Mouse (Mus musculus) midbrain, embryonic 15.5 days (tissue): Measurements from ENCODE around the gene Gjd3. TPM values are rescaled to one million over a fixed set of nuclear protein-coding genes. Genes with fewer than 3 reads are reported as not detected.
A peak's percentile ranks its signal among the peaks of the same experiment; 100 is the strongest.

Experiments used
- ATAC-seq: fragments of 200-750 bp; cut with Nextera tagmentation; replicated peaks from 2 replicates; pipeline ENCODE4 v1.8.0; 2017; ENCODE audit warnings: moderate TSS enrichment
- H3K27ac ChIP-seq: fragments of 300-500 bp; sonication (generic); 2 replicates; pipeline ENCODE4 v1.5.1; 2015; ENCODE audit warnings: mild to moderate bottlenecking, inconsistent platforms
- H3K27me3 ChIP-seq: fragments of 300-500 bp; sonication (generic); replicated peaks from 2 replicates; pipeline ENCODE4 v1.6.1; 2015; ENCODE audit warnings: inconsistent platforms
- H3K36me3 ChIP-seq: fragments of 300-500 bp; sonication (generic); replicated peaks from 2 replicates; pipeline ENCODE4 v1.6.1; 2015; ENCODE audit warnings: inconsistent platforms
- H3K4me1 ChIP-seq: fragments of 300-500 bp; sonication (generic); 2 replicates; pipeline ENCODE4 v1.6.1; 2015; ENCODE audit warnings: inconsistent platforms
- H3K4me2 ChIP-seq: fragments of 300-500 bp; sonication (generic); 2 replicates; pipeline ENCODE4 v1.6.1; 2015; ENCODE audit warnings: inconsistent platforms, mild to moderate bottlenecking, moderate library complexity
- H3K4me3 ChIP-seq: fragments of 300-500 bp; sonication (generic); 2 replicates; pipeline ENCODE4 v1.5.1; 2015; ENCODE audit warnings: mild to moderate bottlenecking, inconsistent platforms
- H3K9ac ChIP-seq: fragments of 300-500 bp; sonication (generic); 2 replicates; pipeline ENCODE4 v1.6.1; 2015; ENCODE audit warnings: mild to moderate bottlenecking, inconsistent platforms
- H3K9me3 ChIP-seq: fragments of 300-500 bp; sonication (generic); 2 replicates; pipeline ENCODE4 v1.6.1; 2016; ENCODE audit warnings: inconsistent platforms
- WGBS: fragments of 180-500 bp; shearing (Covaris S2); methylation state at CpG from one replicate; pipeline ENCODE4 v1.1.7; 2015; ENCODE audit warnings: mixed read lengths; 5-methylcytosine and 5-hydroxymethylcytosine counted together
- polyA plus RNA-seq: library from polyadenylated mRNA; unstranded; fragments of >200 nt; fragmentation: Nextera tagmentation; extraction: Ambion mirVana; gene quantifications from 2 replicates; pipeline ENCODE4 v1.2.1, GENCODE M21; 2015

The Gjd3 gene
- polyA plus RNA-seq, 1 experiment from 2014 or later: 2.4 TPM

GRCm38 (mm10) chr11:98955707-98956235, 27.0 kb downstream of the Gjd3 start:
- Histone ChIP-seq H3K27me3 (no peaks in the 10 kb centered on the region), H3K36me3 (no peaks in the 10 kb centered on the region), H3K4me3 (no peak overlapping the region), H3K4me2 (no peak overlapping the region), H3K9me3 (no peaks in the 10 kb centered on the region), H3K27ac (no peak overlapping the region), H3K9ac (no peak overlapping the region), H3K4me1 (peaks cover 55% of the 10 kb centered on the region)
- 44% methylated on average over 6 of the region's 7 CpGs for WGBS
- no peak for ATAC-seq

- no peaks in the 10 kb centered on the region for H3K9me3 ChIP-seq
- H3K36me3 ChIP-seq: no peaks in the 10 kb centered on the region
- no peak; the same call in 1 of the 2 replicates for ATAC-seq
- WGBS: 14% methylated on average over 17 of the region's 17 CpGs
- H3K4me2 ChIP-seq: peak overlapping the region; percentile 24; the same call in 1 of the 2 replicates
- H3K27me3 ChIP-seq: no peaks in the 10 kb centered on the region
- no peak overlapping the region for H3K9ac ChIP-seq
- H3K4me1 ChIP-seq: peaks cover 53% of the 10 kb centered on the region
- H3K4me3 ChIP-seq: no peak overlapping the region
- H3K27ac ChIP-seq: peak overlapping the region; percentile 61
Observed at GRCm38 (mm10) chr11:98954801-98955706, 27.8 kb downstream of the Gjd3 start.

- no peaks in the 10 kb centered on the region for H3K36me3 ChIP-seq
- WGBS: 6% methylated on average over 10 of the region's 10 CpGs
- peak overlapping the region; percentile 24 for H3K4me2 ChIP-seq
- no peak overlapping the region for H3K9ac ChIP-seq
- no peaks in the 10 kb centered on the region for H3K27me3 ChIP-seq
- 0 out of 2 replicates have a peak, but pooled peaks have one; percentile 9 for ATAC-seq
- H3K4me3 ChIP-seq: no peak overlapping the region
- peaks cover 46% of the 10 kb centered on the region for H3K4me1 ChIP-seq
- H3K9me3 ChIP-seq: no peaks in the 10 kb centered on the region
- peak overlapping the region; percentile 61 for H3K27ac ChIP-seq
Observed at GRCm38 (mm10) chr11:98954373-98954772, 28.4 kb downstream of the Gjd3 start.

- ATAC-seq: no peak
- H3K4me2 ChIP-seq: peak overlapping the region; percentile 24
- peaks cover 41% of the 10 kb centered on the region for H3K4me1 ChIP-seq
- H3K9me3 ChIP-seq: no peaks in the 10 kb centered on the region
- H3K36me3 ChIP-seq: no peaks in the 10 kb centered on the region
- no peak overlapping the region for H3K4me3 ChIP-seq
- WGBS: 30% methylated on average over 13 of the region's 13 CpGs
- peak overlapping the region; percentile 61; the same call in 1 of the 2 replicates for H3K27ac ChIP-seq
- H3K27me3 ChIP-seq: no peaks in the 10 kb centered on the region
- H3K9ac ChIP-seq: no peak overlapping the region
Observed at GRCm38 (mm10) chr11:98953835-98954320, 28.9 kb downstream of the Gjd3 start.

DNA sequence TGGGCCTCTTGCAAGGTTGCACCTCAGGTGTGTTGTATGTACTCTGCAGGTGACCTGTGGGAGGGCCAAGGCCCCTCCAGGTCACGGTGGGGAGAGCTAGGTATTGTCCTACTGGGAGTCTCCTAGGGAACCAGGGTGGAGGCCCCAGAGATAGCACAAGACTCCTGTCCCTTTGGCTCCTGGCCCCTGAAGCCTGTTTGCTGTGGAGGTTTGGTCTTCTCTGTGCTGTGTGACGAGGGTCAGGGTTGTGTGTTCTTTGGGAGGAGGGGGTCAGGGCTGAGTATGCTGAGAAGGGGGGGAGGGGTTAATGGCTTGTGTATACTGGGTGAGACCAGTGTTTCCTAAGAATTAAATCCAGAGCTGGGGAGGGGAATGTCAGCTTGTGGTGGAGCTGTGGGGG, 29.5 kb downstream of the Gjd3 start:
- Histone ChIP-seq H3K4me3 (no peak overlapping the region), H3K9ac (no peak overlapping the region), H3K36me3 (no peaks in the 10 kb centered on the region), H3K27me3 (no peaks in the 10 kb centered on the region), H3K27ac (no peak overlapping the region), H3K9me3 (no peaks in the 10 kb centered on the region), H3K4me2 (no peak overlapping the region), H3K4me1 (peaks cover 41% of the 10 kb centered on the region)
- no peak for ATAC-seq
- 24% methylated on average over 2 of the region's 2 CpGs for WGBS

DNA sequence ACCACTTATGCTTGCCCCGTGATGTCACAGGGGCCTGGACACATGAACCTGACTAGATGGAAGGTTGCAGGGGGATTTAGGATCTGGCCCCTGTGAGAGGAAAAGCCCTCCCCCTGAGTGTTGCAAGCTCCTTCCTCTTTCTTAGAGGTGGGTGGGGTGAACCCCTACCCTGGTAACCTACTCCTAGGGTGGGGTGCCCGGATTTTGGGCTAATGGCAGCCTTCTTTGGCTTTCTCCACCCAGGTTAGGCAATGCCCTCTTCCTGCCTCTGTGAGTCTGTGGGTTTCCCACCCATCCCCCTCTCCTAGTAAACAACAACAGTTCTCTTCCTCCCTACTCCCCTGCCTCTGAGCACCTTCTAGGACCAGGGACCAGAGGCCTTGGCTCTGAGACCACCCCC, 30.1 kb downstream of the Gjd3 start:
- H3K4me1 ChIP-seq: peaks cover 41% of the 10 kb centered on the region
- H3K4me3 ChIP-seq: no peak overlapping the region

DNA sequence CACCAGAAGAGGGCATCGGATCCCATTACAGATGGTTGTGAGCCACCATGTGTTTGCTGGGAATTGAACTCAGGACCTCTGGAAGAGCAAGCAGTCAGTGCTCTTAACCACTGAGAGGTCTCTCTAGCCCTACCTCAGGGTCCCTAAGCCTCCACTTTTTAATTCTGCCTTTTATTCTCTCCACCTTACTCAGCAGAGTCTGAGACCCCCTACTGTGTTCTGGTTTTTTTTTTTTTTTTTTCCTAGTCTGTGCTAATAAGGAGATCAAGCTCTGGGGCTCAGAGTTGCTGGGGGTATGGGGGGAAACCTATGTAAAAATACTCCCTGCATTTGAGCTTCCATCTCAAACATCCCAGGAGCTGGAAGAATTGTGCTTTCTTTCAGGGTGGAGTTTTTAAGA, 30.7 kb downstream of the Gjd3 start:
- H3K4me1 ChIP-seq: peaks cover 41% of the 10 kb centered on the region
- no peaks in the 10 kb centered on the region for H3K36me3 ChIP-seq

More for the DNA sequence above, 30.1 kb downstream of the Gjd3 start:
- Histone ChIP-seq H3K4me2 (no peak overlapping the region), H3K9me3 (no peaks in the 10 kb centered on the region), H3K9ac (no peak overlapping the region), H3K27me3 (no peaks in the 10 kb centered on the region), H3K36me3 (no peaks in the 10 kb centered on the region), H3K27ac (no peak overlapping the region)
- WGBS: 64% methylated on average over 2 of the region's 2 CpGs
- no peak for ATAC-seq

DNA sequence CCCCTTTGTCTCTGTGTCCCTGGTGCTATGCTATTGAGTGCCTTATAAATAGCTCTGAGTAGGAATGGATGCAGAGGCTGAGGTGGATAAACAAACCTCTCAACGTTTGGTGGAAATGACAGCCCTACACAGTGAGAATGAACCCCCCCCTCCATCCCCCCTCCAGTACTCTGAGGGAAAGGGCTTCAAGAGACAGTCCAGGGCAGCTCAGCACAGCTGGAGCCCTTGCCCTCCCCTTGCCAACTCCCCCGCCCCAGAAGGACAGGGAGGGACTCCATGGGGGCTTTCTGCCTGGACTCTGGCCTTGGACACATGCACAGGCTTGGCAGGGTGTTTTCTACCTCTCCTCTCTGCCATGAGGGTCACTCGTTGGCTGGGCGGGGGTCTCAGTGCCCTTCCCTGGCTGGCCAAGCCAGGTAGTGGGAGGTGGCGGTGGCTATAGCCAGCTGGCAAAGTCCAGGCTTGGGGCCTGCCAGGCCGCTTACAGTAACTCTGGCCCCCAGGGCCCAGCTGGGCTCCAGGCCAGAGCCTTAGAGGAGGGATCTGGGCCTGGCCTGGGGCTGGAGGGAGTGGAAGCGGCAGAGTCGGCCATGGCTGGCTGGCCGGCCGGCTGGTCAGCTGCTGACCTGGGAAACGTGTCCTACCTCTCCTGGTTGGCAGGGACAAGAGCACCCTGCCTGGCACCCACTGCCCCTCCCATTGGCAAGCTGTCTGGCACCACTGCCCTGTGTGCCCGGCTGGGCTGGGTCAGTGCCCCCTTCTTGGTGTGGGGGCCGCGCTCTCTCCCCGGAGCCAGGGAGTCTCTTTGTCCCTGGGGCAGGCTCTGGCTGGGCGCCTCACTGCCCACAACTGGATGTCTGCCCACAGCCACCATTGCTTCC, 31.6 kb downstream of the Gjd3 start:
- Histone ChIP-seq H3K36me3 (no peaks in the 10 kb centered on the region), H3K27ac (peak overlapping the region; percentile 63), H3K4me2 (peak overlapping the region; percentile 10; the same call in 1 of the 2 replicates), H3K4me3 (no peak overlapping the region), H3K9ac (no peak overlapping the region), H3K9me3 (no peaks in the 10 kb centered on the region), H3K4me1 (peaks cover 41% of the 10 kb centered on the region), H3K27me3 (no peaks in the 10 kb centered on the region)
- peak; percentile 49 for ATAC-seq
- 51% methylated on average over 16 of the region's 16 CpGs for whole genome bisulfite sequencing

More for the DNA sequence above, 30.7 kb downstream of the Gjd3 start:
- 83% methylated on average over 1 of the region's 1 CpGs for WGBS
- ATAC-seq: no peak
- H3K4me3 ChIP-seq: no peak overlapping the region
- no peak overlapping the region for H3K27ac ChIP-seq
- no peak overlapping the region for H3K4me2 ChIP-seq
- H3K27me3 ChIP-seq: no peaks in the 10 kb centered on the region
- H3K9me3 ChIP-seq: no peaks in the 10 kb centered on the region
- no peak overlapping the region for H3K9ac ChIP-seq

- no peaks in the 10 kb centered on the region for H3K36me3 ChIP-seq
- WGBS: 85% methylated on average over 9 of the region's 9 CpGs
- H3K4me2 ChIP-seq: no peak overlapping the region
- no peak overlapping the region for H3K4me3 ChIP-seq
- peaks cover 36% of the 10 kb centered on the region for H3K4me1 ChIP-seq
- H3K9ac ChIP-seq: no peak overlapping the region
- no peaks in the 10 kb centered on the region for H3K27me3 ChIP-seq
- H3K9me3 ChIP-seq: no peaks in the 10 kb centered on the region
- ATAC-seq: no peak
- no peak overlapping the region for H3K27ac ChIP-seq
Observed at GRCm38 (mm10) chr11:98950484-98950883, 32.3 kb downstream of the Gjd3 start.

GRCm38 (mm10) chr11:98949958-98950460, 32.8 kb downstream of the Gjd3 start:
- no peak for ATAC-seq
- Histone ChIP-seq H3K4me3 (no peak overlapping the region), H3K27ac (no peak overlapping the region), H3K27me3 (no peaks in the 10 kb centered on the region), H3K9ac (no peak overlapping the region), H3K9me3 (no peaks in the 10 kb centered on the region), H3K4me1 (peaks cover 37% of the 10 kb centered on the region), H3K4me2 (no peak overlapping the region), H3K36me3 (no peaks in the 10 kb centered on the region)
- 81% methylated on average over 7 of the region's 7 CpGs for WGBS

DNA sequence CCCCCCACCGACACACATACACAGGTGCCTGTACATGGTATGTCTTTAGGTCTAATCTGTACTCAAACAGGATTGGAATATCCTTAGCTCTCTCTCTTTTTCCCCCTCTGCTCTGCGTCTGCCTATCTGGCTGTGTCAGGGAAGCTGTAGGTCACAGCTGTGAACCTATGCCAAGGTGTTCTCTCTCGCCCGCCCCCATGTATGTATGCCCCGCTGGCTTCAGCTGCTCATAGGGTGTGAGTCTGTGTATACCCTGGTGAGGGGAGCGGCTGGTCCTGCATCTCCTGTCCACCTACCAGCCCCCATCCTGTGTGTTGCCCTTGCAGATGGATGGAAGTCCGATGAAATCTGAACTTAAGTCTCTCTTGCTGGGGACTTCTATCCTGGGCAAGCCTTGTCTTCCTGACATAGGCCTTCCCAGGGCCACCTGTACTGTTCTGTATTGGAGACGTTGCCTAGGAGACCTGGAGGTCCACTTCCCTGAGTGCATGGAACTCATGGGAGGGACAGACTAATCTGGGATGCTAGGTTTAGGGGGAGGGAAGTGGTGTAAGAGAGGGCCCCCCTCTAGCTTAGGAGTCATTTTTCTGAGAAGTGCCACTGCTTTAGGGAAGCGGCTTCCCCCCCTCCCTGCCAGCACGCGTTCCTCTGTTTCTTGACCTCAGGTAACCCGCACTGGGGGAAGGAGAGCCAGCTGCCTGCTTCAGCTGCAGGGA, 33.4 kb downstream of the Gjd3 start:
- Histone ChIP-seq H3K4me1 (peaks cover 34% of the 10 kb centered on the region), H3K36me3 (no peaks in the 10 kb centered on the region), H3K27ac (no peak overlapping the region), H3K9me3 (no peaks in the 10 kb centered on the region), H3K27me3 (no peaks in the 10 kb centered on the region), H3K4me3 (no peak overlapping the region), H3K9ac (no peak overlapping the region), H3K4me2 (no peak overlapping the region)
- WGBS: 70% methylated on average over 10 of the region's 12 CpGs
- ATAC-seq: no peak
